Mouse (Mus musculus): ENCODE measurements at regions not wholly inside any gene's neighbourhood (a gene's known extent, or its start where the extent isn't known, plus 50 kb on each side); places are given as distances from the start of the nearest gene placed in this dataset.

DNA sequence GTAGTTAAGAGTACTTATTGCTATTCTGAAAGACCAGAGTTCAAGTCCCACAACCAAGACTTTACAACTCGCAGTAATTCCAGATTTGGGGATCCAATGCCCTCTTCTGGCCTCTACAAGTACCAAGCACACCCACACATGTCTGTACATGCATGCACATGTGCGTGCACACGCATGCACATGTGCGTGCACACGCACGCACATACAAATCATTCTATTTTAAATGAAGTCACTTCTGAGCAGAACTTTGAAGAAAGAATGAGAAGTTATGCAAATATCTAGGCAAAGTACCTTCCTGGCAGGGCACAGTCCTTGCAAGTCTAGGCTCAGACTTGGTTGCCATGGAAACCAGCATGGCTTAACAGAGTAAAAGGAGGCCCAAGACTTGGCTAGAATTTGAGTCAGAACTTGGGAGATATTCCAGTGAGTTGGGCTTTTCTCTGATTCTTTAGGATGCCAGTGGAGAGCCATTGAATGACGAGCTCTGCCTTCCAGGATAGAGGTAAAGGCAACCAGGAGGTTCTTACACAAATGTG is 265.4 kb upstream of the Atp2b1 start:
- TF ChIP-seq CTCF (IDR thresholded peaks at IDR 0.05; ENCODE audit: low read depth) (no peak), EP300 (IDR thresholded peaks at IDR 0.05; ENCODE audit: low read depth) (no peak)
- no peak for ATAC-seq (ENCODE audit: insufficient read depth, low read depth)

DNA sequence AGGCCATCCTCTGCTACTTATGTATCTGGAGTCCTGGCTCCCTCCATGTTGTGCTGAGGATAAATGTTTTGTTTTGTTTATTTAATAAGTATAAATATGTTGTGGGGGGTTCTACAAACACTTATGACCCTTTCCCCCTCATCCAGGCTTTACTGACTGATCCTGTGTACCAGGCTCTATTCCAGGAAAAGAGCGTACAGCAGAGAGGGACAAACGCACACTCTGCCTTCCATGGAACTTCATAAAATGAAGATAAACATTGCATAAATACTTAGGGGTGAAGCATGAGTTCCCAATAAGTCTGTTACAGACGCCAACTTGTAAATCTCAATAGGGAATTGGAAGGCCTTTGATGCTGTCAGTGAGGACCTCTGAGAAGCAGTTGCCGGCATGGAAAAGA is 263.7 kb upstream of the Atp2b1 start:
- ATAC-seq (ENCODE audit: insufficient read depth, low read depth), result no peak
- TF ChIP-seq EP300 (IDR thresholded peaks at IDR 0.05; ENCODE audit: low read depth), result no peak
- TF ChIP-seq CTCF (IDR thresholded peaks at IDR 0.05; ENCODE audit: low read depth), result no peak
- 88% methylated on average over 4 of the region's 4 CpGs for WGBS
- Histone ChIP-seq H3K4me3 (ENCODE audit: low read depth, low read length) (no peak overlapping the region), H3K27me3 (ENCODE audit: control insufficient read depth, insufficient read depth, low read length) (no peaks in the 10 kb centered on the region), H3K4me2 (ENCODE audit: low read depth, low read length) (no peak overlapping the region), H3K9me3 (replicated peaks; ENCODE audit: control insufficient read depth, low read length) (no peaks in the 10 kb centered on the region), H3K4me1 (ENCODE audit: control insufficient read depth, insufficient read depth) (no peaks in the 10 kb centered on the region), H3K27ac (ENCODE audit: low read depth) (no peak overlapping the region), H3K36me3 (replicated peaks; ENCODE audit: control insufficient read depth, insufficient read depth, low read length) (no peaks in the 10 kb centered on the region), H3K9ac (replicated peaks; ENCODE audit: low read depth, low read length) (no peak overlapping the region)
- DNase-seq (ENCODE audit: low spot score), result no peak

More for the DNA sequence above, 265.4 kb upstream of the Atp2b1 start:
- Histone ChIP-seq H3K27ac (ENCODE audit: low read depth) (no peak overlapping the region), H3K4me2 (ENCODE audit: low read depth, low read length) (no peak overlapping the region), H3K36me3 (replicated peaks; ENCODE audit: control insufficient read depth, insufficient read depth, low read length) (no peaks in the 10 kb centered on the region), H3K4me1 (ENCODE audit: control insufficient read depth, insufficient read depth) (no peaks in the 10 kb centered on the region), H3K9me3 (replicated peaks; ENCODE audit: control insufficient read depth, low read length) (no peaks in the 10 kb centered on the region), H3K27me3 (ENCODE audit: control insufficient read depth, insufficient read depth, low read length) (no peaks in the 10 kb centered on the region), H3K4me3 (ENCODE audit: low read depth, low read length) (no peak overlapping the region), H3K9ac (replicated peaks; ENCODE audit: low read depth, low read length) (no peak overlapping the region)
- WGBS, result 84% methylated on average over 7 of the region's 7 CpGs
- no peak for DNase-seq (ENCODE audit: low spot score)

DNA sequence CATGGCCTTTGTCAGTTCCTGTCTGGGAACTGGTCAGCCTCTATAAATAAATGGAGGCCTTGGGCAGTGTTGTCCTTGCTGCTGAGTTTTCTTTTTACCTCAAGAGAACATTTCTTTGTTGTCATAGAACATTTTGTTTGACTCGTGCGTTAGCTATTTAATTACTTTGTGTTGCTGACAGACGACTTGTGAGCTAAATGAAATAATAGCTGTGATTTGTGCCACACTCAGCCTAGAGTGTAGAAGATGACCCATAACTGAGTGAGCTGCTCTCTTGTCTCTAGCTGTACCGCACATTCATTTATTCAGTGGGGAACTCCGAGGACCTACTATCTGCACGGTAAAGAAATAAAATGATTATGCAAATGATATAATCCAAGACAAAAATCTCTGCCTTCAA is 263.1 kb upstream of the Atp2b1 start:
- no peaks in the 10 kb centered on the region for H3K4me1 ChIP-seq (ENCODE audit: control insufficient read depth, insufficient read depth)
- H3K27me3 ChIP-seq (ENCODE audit: control insufficient read depth, insufficient read depth, low read length), result no peaks in the 10 kb centered on the region
- no peak for DNase-seq (ENCODE audit: low spot score)
- H3K36me3 ChIP-seq (replicated peaks; ENCODE audit: control insufficient read depth, insufficient read depth, low read length), result no peaks in the 10 kb centered on the region
- no peak for ATAC-seq (ENCODE audit: insufficient read depth, low read depth)
- WGBS, result 82% methylated on average over 6 of the region's 6 CpGs
- TF ChIP-seq EP300 (IDR thresholded peaks at IDR 0.05; ENCODE audit: low read depth) (no peak), CTCF (IDR thresholded peaks at IDR 0.05; ENCODE audit: low read depth) (no peak)
- no peak overlapping the region for H3K9ac ChIP-seq (replicated peaks; ENCODE audit: low read depth, low read length)
- H3K4me2 ChIP-seq (ENCODE audit: low read depth, low read length), result no peak overlapping the region
- H3K27ac ChIP-seq (ENCODE audit: low read depth), result no peak overlapping the region
- no peaks in the 10 kb centered on the region for H3K9me3 ChIP-seq (replicated peaks; ENCODE audit: control insufficient read depth, low read length)
- H3K4me3 ChIP-seq (ENCODE audit: low read depth, low read length), result no peak overlapping the region

DNA sequence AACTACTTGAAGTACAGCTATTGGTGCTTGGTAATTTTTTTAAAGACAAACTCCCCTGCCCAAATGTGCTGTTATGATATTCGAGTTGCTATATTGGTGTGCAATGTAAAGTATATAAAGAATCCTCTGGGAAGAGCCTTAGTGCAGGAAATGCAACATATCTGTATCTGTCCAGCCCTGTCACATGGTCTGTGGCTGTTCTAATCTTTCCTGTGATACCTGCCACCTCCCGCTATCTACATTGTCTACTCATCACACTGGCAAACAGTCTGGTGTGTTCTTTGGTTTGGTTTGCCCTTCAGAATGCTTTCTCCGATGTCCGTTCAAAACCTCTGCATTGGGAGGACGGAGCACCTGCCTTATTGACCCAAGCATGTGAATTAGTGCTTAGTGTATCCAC is 262.6 kb upstream of the Atp2b1 start:
- H3K27ac ChIP-seq (ENCODE audit: low read depth), result no peak overlapping the region
- ATAC-seq (ENCODE audit: insufficient read depth, low read depth) (no peak), DNase-seq (ENCODE audit: low spot score) (no peak)
- TF ChIP-seq EP300 (IDR thresholded peaks at IDR 0.05; ENCODE audit: low read depth), result no peak
- no peak for TF ChIP-seq CTCF (IDR thresholded peaks at IDR 0.05; ENCODE audit: low read depth)
- H3K4me1 ChIP-seq (ENCODE audit: control insufficient read depth, insufficient read depth), result no peaks in the 10 kb centered on the region
- no peak overlapping the region for H3K4me2 ChIP-seq (ENCODE audit: low read depth, low read length)
- H3K27me3 ChIP-seq (ENCODE audit: control insufficient read depth, insufficient read depth, low read length), result no peaks in the 10 kb centered on the region
- H3K9ac ChIP-seq (replicated peaks; ENCODE audit: low read depth, low read length), result no peak overlapping the region
- no peak overlapping the region for H3K4me3 ChIP-seq (ENCODE audit: low read depth, low read length)
- no peaks in the 10 kb centered on the region for H3K9me3 ChIP-seq (replicated peaks; ENCODE audit: control insufficient read depth, low read length)
- H3K36me3 ChIP-seq (replicated peaks; ENCODE audit: control insufficient read depth, insufficient read depth, low read length), result no peaks in the 10 kb centered on the region
- WGBS, result 80% methylated on average over 5 of the region's 5 CpGs

DNA sequence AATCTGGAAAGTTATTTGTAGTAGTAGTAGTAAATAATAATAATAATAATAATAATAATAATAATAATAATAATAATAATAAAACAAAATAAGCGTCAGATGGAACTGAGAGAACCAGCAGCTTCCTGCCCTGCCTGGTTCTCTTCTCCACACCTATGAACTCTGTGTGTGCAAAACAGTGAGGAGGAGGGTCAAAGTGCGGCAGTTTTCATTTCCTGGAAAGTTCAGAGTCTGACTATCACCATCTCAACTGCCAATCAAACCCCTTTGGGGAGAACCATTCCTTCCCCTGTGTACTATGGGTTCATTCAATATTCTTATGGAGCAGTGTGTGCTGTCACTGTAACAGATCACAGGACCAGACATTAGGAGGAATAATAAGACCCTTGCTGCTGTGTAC is 262.1 kb upstream of the Atp2b1 start:
- TF ChIP-seq EP300 (IDR thresholded peaks at IDR 0.05; ENCODE audit: low read depth) (no peak), CTCF (IDR thresholded peaks at IDR 0.05; ENCODE audit: low read depth) (no peak)
- DNase-seq (ENCODE audit: low spot score) (no peak), ATAC-seq (ENCODE audit: insufficient read depth, low read depth) (no peak)
- no peak overlapping the region for H3K4me3 ChIP-seq (ENCODE audit: low read depth, low read length)
- no peaks in the 10 kb centered on the region for H3K4me1 ChIP-seq (ENCODE audit: control insufficient read depth, insufficient read depth)
- no peak overlapping the region for H3K27ac ChIP-seq (ENCODE audit: low read depth)
- H3K36me3 ChIP-seq (replicated peaks; ENCODE audit: control insufficient read depth, insufficient read depth, low read length), result no peaks in the 10 kb centered on the region
- WGBS, result 76% methylated on average over 2 of the region's 2 CpGs
- no peak overlapping the region for H3K9ac ChIP-seq (replicated peaks; ENCODE audit: low read depth, low read length)
- H3K9me3 ChIP-seq (replicated peaks; ENCODE audit: control insufficient read depth, low read length), result no peaks in the 10 kb centered on the region
- H3K27me3 ChIP-seq (ENCODE audit: control insufficient read depth, insufficient read depth, low read length), result no peaks in the 10 kb centered on the region
- H3K4me2 ChIP-seq (ENCODE audit: low read depth, low read length), result no peak overlapping the region

DNA sequence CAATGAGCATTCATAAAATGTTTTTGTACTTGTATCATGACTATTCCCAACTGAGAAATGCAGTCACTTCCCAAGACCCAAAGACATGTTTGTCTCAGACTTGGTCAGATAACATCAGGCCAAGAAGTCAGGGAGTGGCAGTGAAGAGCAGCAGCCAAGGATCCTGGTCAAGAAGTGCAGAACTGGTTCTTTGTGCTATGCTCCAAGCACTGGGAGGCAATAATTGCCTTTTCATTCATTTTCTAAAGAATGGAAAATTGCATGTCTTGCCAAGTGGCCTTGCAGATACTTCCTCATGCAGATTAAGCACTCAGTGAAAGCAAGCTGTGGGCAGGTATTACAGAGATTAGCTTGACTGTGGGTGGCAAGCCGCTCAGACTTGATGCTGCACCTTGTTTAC is 253.5 kb upstream of the Atp2b1 start:
- Histone ChIP-seq H3K27me3 (ENCODE audit: control insufficient read depth, insufficient read depth, low read length) (no peaks in the 10 kb centered on the region), H3K27ac (ENCODE audit: low read depth) (no peak overlapping the region), H3K36me3 (replicated peaks; ENCODE audit: control insufficient read depth, insufficient read depth, low read length) (no peaks in the 10 kb centered on the region), H3K4me1 (ENCODE audit: control insufficient read depth, insufficient read depth) (no peaks in the 10 kb centered on the region), H3K9me3 (replicated peaks; ENCODE audit: control insufficient read depth, low read length) (no peaks in the 10 kb centered on the region), H3K4me2 (ENCODE audit: low read depth, low read length) (no peak overlapping the region), H3K9ac (replicated peaks; ENCODE audit: low read depth, low read length) (no peak overlapping the region), H3K4me3 (ENCODE audit: low read depth, low read length) (no peak overlapping the region)
- WGBS, result 38% methylated on average over 1 of the region's 1 CpGs
- no peak for DNase-seq (ENCODE audit: low spot score)
- TF ChIP-seq CTCF (IDR thresholded peaks at IDR 0.05; ENCODE audit: low read depth), result no peak
- no peak for TF ChIP-seq EP300 (IDR thresholded peaks at IDR 0.05; ENCODE audit: low read depth)
- ATAC-seq (ENCODE audit: insufficient read depth, low read depth), result no peak

Data from heart, postnatal 0 days (tissue).